Mouse (Mus musculus) spleen, adult 12 weeks (tissue): ENCODE measurements at regions not wholly inside any gene's neighbourhood (a gene's known extent, or its start where the extent isn't known, plus 50 kb on each side); places are given as distances from the start of the nearest gene placed in this dataset.

Experiments used
- DNase-seq: peaks from one replicate; pipeline ENCODE4 v3.0.0; 2022; ENCODE audit warnings: low spot score

GRCm38 (mm10) chr1:190067181-190067580 is 103.3 kb downstream of the Prox1 start:
- DNase-seq: no peak

- DNase-seq: no peak
Observed at GRCm38 (mm10) chr1:190066426-190066825, 104.1 kb downstream of the Prox1 start.

- no peak for DNase-seq
Observed at GRCm38 (mm10) chr1:190061560-190062295, 108.8 kb downstream of the Prox1 start.

GRCm38 (mm10) chr1:190059025-190059424 is 111.5 kb downstream of the Prox1 start:
- no peak for DNase-seq

- no peak for DNase-seq
Observed at GRCm38 (mm10) chr1:190056931-190057330, 113.6 kb downstream of the Prox1 start.

- DNase-seq: no peak
Observed at GRCm38 (mm10) chr1:190051903-190052302, 118.6 kb downstream of the Prox1 start.

GRCm38 (mm10) chr1:190048521-190049170 is 121.9 kb downstream of the Prox1 start:
- no peak for DNase-seq

- DNase-seq: no peak
Observed at GRCm38 (mm10) chr1:190047201-190047600, 123.3 kb downstream of the Prox1 start.

GRCm38 (mm10) chr1:190045797-190046196 is 123.6 kb upstream of the Smyd2 start:
- DNase-seq: no peak

GRCm38 (mm10) chr1:190044036-190044435 is 121.9 kb upstream of the Smyd2 start:
- DNase-seq: no peak

- DNase-seq: no peak
Observed at GRCm38 (mm10) chr1:190043156-190043555, 121.0 kb upstream of the Smyd2 start.

- no peak for DNase-seq
Observed at GRCm38 (mm10) chr1:190042197-190042596, 120.0 kb upstream of the Smyd2 start.

GRCm38 (mm10) chr1:190041096-190041706 is 119.0 kb upstream of the Smyd2 start:
- no peak for DNase-seq

GRCm38 (mm10) chr1:190038046-190038445 is 115.9 kb upstream of the Smyd2 start:
- DNase-seq: no peak

- DNase-seq: no peak
Observed at GRCm38 (mm10) chr1:190036726-190037125, 114.6 kb upstream of the Smyd2 start.

- DNase-seq: no peak
Observed at GRCm38 (mm10) chr1:190035935-190036334, 113.8 kb upstream of the Smyd2 start.

- DNase-seq: no peak
Observed at GRCm38 (mm10) chr1:190034091-190034490, 111.9 kb upstream of the Smyd2 start.

GRCm38 (mm10) chr1:190027536-190027935 is 105.4 kb upstream of the Smyd2 start:
- DNase-seq: no peak

- DNase-seq: no peak
Observed at GRCm38 (mm10) chr1:190009466-190009865, 87.3 kb upstream of the Smyd2 start.

GRCm38 (mm10) chr1:190007271-190007670 is 85.1 kb upstream of the Smyd2 start:
- DNase-seq: no peak

- DNase-seq: no peak
Observed at GRCm38 (mm10) chr1:190001084-190001483, 78.9 kb upstream of the Smyd2 start.

- DNase-seq: no peak
Observed at GRCm38 (mm10) chr1:189993706-189994105, 71.5 kb upstream of the Smyd2 start.

GRCm38 (mm10) chr1:189993221-189993620 is 71.1 kb upstream of the Smyd2 start:
- no peak for DNase-seq
